Mouse (Mus musculus) cerebellum, adult 11 months (tissue): Measurements from ENCODE around the gene Glycam1.

Experiments
- DNase-seq: peaks from one replicate; pipeline ENCODE4 v3.0.0; 2022

Glycam1 gene

DNA sequence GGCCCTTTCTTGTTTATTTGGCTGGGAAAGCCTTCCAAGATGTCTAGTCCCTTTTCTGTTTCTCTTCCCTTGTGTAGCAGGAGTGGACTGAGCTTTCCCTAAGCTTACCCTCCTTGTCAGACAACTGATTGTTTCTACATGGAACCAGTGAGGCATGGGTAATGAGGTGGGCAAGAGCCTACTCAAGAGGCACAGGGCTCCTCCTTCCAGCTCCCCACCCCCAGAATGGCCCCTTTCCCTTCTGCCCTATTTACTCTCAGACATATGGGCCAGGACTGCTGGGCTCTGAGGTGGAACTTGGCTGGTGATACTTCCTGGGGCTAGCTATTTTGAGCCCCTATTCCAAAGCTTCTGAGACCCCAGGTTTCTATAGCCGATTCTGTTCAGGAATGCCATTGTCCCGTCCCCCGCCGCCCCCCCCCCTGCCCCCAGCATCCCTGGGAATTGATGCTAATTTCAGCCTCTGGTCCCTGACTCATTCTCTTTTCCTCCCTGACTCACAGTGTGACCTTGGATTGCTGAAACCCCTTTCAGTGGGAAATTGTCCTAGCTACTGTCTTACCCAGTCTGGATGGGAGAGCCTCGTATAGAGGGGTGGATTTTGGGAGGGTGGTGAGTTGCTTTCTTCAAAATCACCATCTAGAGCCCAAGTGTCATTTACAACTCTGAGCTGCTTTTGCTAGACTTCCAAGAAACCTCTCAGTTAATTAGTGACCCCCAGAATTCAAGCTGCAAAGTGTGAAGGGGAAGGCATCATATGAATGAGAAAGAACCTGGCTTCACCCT is 46.1 kb downstream of the Glycam1 start:
- no peak for DNase-seq

DNA sequence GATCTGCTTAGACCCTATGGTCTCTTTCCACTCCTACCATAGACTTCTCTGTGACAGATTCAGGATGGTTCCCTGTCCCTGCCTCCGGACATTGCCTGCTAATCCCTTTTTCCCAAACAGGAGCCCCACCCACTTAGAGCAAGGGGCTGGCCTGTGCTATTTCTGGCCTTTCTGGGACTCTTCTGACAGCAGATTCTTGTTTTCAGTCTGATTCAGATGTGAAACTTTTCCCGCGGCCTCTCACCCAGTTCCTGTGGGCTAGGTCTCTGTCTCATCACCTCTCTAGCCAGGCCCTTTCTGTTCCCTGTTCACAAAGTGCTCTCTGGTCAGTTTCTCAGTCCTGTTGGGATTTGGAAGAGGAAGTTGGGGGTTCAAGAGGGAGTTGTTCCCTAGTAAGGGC is 50.0 kb downstream of the Glycam1 start:
- DNase-seq, result no peak

DNA sequence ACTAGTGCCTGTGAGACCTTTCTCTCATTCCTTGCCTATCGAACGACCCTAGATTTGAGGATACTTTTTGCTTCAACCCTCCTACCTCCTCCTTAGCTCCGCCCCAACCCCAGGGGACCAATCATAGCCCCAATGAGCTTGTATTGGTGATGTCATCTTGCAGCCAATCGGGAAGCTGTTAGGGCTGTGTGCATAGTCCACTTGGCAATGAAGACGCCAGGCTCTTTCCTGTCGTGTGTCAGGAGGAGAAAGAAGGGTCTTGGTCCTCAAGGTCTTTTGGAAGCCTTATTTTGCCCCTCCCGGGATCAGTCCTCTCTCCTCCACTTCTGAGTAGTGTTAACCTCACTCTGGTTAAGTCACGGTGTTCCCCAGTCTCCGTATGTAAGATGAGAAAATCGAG is 50.8 kb downstream of the Glycam1 start:
- peak; percentile 75 for DNase-seq

DNA sequence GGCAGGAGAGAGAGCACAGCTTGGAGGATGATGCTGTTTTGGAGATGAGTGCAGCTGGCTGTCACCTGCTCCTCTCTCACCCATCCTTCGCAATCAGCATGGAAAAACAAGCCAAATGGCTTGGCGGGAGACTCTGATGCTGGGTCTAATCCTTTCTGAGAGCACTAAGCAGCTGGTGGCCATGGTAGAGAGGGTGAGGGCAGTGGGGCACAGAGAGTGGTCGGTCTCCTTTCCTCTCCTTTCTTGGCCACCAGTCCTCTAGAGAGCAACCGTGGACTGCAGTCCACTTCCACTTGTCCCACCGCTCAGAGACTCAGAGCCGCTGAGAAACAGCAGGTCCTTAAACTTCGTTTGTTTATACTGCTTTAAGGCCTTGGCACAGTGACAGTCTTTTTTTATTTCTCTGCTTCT is 51.3 kb downstream of the Glycam1 start:
- DNase-seq, result peak; percentile 26
